Mouse (Mus musculus): ENCODE data around the gene Phldb2. TPM values are rescaled to one million over a fixed set of nuclear protein-coding genes. Genes with fewer than 3 reads are reported as not detected.

The Phldb2 gene
- total and polyA plus RNA-seq, 3 experiments: 0.04 TPM; not detected in 2

DNA sequence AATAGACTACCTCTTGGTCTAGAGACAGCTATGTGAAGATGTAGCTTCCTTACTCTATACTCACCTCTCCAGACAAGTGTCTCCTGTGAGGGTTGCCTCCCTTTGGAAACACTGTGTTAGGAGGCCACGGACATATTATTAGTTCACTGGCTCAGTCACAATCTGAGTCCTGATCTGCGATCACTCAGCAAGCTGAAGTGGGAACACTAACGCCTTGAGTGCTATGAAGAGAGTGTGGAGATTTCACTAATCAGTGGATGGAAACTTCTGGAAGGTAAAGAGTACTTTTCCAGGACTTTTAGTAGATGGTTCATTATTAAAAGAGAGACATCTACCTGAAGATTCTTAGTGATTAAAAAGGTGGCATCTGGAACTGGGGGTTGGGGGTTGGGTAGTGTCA, 54.9 kb downstream of the Phldb2 start:
- no peaks in the 10 kb centered on the region for H3K27me3 ChIP-seq (replicated peaks)
- no peaks in the 10 kb centered on the region for H3K4me1 ChIP-seq (ENCODE audit: control insufficient read depth in 1 of 2, insufficient read depth in 2 of 2)
- H3K27ac ChIP-seq (ENCODE audit: insufficient read depth, low read depth): no peak overlapping the region
- no peaks in the 10 kb centered on the region for H3K79me2 ChIP-seq (replicated peaks; ENCODE audit: control insufficient read depth, extremely low read depth, insufficient read depth, poor library complexity, severe bottlenecking)
- H3K4me2 ChIP-seq (ENCODE audit: insufficient read depth, low read depth, poor library complexity, severe bottlenecking): no peak overlapping the region
- H3K9me3 ChIP-seq (replicated peaks; ENCODE audit: low read length): no peaks in the 10 kb centered on the region
- no peak for DNase-seq (ENCODE audit: extremely low read depth)
- no peak for TF ChIP-seq BHLHE40 (IDR thresholded peaks at IDR 0.05; ENCODE audit: low read depth, low read length)
- TF ChIP-seq UBTF (IDR thresholded peaks at IDR 0.05; ENCODE audit: low read depth, low read length): no peak
- TF ChIP-seq IRF4 (IDR thresholded peaks at IDR 0.05; ENCODE audit: low read depth, low read length): no peak
- no peak for TF ChIP-seq MAFK (IDR thresholded peaks at IDR 0.05; ENCODE audit: insufficient replicate concordance, low read length)
- TF ChIP-seq TCF12 (IDR thresholded peaks at IDR 0.05; ENCODE audit: low read depth, low read length): no peak
- TF ChIP-seq POLR2AphosphoS2 (IDR thresholded peaks at IDR 0.05; ENCODE audit: low read depth, low read length): no peak
- TF ChIP-seq JUN (IDR thresholded peaks at IDR 0.05; ENCODE audit: insufficient read depth, low read depth, low read length): no peak
- TF ChIP-seq ZKSCAN1 (IDR thresholded peaks at IDR 0.05; ENCODE audit: borderline replicate concordance, low read depth, low read length): no peak
- TF ChIP-seq CTCF (conservative IDR thresholded peaks at IDR 0.05 in 1 of 2, IDR thresholded peaks at IDR 0.05 in 1 of 2; ENCODE audit: low read depth in 2 of 2, low read length in 2 of 2): no peak
- no peak for TF ChIP-seq EP300 (IDR thresholded peaks at IDR 0.05; ENCODE audit: low read length)
- TF ChIP-seq ZC3H11A (IDR thresholded peaks at IDR 0.05; ENCODE audit: low read depth, low read length): no peak
- dilution Hi-C loops (cut with MboI; ENCODE audit: extremely low pct_ligation_motif_present, extremely low pct_unique_long_range_greater_than_20kb, low sequenced_read_pairs) (no loop called here), in situ Hi-C loops (cut with MboI; ENCODE audit: low pct_ligation_motif_present, low pct_unique_long_range_greater_than_20kb, low sequenced_read_pairs) (no loop called here)
- no peak overlapping the region for H3K9ac ChIP-seq (ENCODE audit: insufficient read depth, low read depth)
- H3K36me3 ChIP-seq (replicated peaks in 1 of 2; ENCODE audit: control insufficient read depth in 1 of 2, insufficient read depth in 1 of 2, low read length in 1 of 2): no peaks in the 10 kb centered on the region
- no peak overlapping the region for H3K4me3 ChIP-seq (replicated peaks in 1 of 3; ENCODE audit: low read depth in 2 of 3, low read length in 2 of 3, poor library complexity in 1 of 3)

DNA sequence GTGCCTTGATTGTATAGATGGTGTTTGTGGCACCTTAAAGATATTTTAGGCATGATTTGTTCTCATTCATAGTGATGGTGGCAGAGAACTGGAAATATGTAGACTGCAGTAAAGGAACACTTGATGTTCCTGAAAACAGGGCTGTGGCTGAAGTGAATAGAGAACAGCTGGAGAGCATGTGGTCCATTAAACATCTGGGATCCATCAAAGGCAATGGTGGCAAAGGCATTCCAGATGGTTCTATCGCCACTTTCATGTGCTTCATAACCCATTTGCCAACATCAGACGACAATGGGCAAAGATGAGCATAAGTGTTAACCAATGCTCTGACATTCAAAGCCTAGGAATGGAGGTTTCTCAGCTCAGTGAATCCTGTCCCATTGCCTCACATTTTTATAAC, 56.8 kb downstream of the Phldb2 start:
- dilution Hi-C loops (cut with MboI; ENCODE audit: extremely low pct_ligation_motif_present, extremely low pct_unique_long_range_greater_than_20kb, low sequenced_read_pairs) (no loop called here), in situ Hi-C loops (cut with MboI; ENCODE audit: low pct_ligation_motif_present, low pct_unique_long_range_greater_than_20kb, low sequenced_read_pairs) (no loop called here)
- H3K9ac ChIP-seq (ENCODE audit: insufficient read depth, low read depth): no peak overlapping the region

DNA sequence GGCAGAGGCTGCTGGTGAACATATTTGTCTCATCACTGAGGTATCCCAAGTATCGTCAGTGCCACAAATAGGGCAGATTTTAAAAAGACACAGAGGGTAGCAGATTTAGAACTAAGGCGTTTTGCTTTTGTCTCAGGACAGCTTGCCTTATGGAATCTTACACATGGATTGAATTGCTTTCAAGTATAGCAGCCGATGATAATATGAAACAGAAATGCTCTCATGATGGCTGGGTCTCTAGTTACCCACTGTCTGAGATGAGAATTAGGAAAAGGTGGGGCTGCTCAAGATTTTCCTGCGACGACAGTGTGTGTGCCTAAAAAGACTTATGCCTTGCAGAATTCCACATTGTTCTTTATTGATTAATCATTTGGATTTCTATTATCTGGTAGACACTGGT, 58.4 kb downstream of the Phldb2 start:
- in situ Hi-C loops (cut with MboI; ENCODE audit: low pct_ligation_motif_present, low pct_unique_long_range_greater_than_20kb, low sequenced_read_pairs): no loop called here
- H3K4me3 ChIP-seq (replicated peaks in 1 of 3; ENCODE audit: low read depth in 2 of 3, low read length in 2 of 3, poor library complexity in 1 of 3): no peak overlapping the region
- H3K27ac ChIP-seq (ENCODE audit: insufficient read depth, low read depth): no peak overlapping the region
- DNase-seq (ENCODE audit: extremely low read depth): no peak
- no peaks in the 10 kb centered on the region for H3K79me2 ChIP-seq (replicated peaks; ENCODE audit: control insufficient read depth, extremely low read depth, insufficient read depth, poor library complexity, severe bottlenecking)
- no peak for TF ChIP-seq POLR2AphosphoS2 (IDR thresholded peaks at IDR 0.05; ENCODE audit: low read depth, low read length)
- no peak for TF ChIP-seq RAD21 (IDR thresholded peaks at IDR 0.05; ENCODE audit: low read depth, low read length)
- TF ChIP-seq JUND (conservative IDR thresholded peaks at IDR 0.05; ENCODE audit: low read depth, low read length): no peak
- TF ChIP-seq ZC3H11A (IDR thresholded peaks at IDR 0.05; ENCODE audit: low read depth, low read length): no peak
- TF ChIP-seq HCFC1 (IDR thresholded peaks at IDR 0.05; ENCODE audit: low read depth, low read length): no peak
- TF ChIP-seq POLR2A (IDR thresholded peaks at IDR 0.05; ENCODE audit: low read depth, low read length): no peak
- no peak for TF ChIP-seq UBTF (IDR thresholded peaks at IDR 0.05; ENCODE audit: low read depth, low read length)
- no peak for TF ChIP-seq NELFE (IDR thresholded peaks at IDR 0.05; ENCODE audit: low read depth, low read length)
- dilution Hi-C loops (cut with MboI; ENCODE audit: extremely low pct_ligation_motif_present, extremely low pct_unique_long_range_greater_than_20kb, low sequenced_read_pairs): no loop called here
- H3K36me3 ChIP-seq (replicated peaks in 1 of 2; ENCODE audit: control insufficient read depth in 1 of 2, insufficient read depth in 1 of 2, low read length in 1 of 2): no peaks in the 10 kb centered on the region
- H3K27me3 ChIP-seq (replicated peaks): no peaks in the 10 kb centered on the region
- peaks cover 0 to 6% of the 10 kb centered on the region in 2 experiments; a peak in 2 of 4 replicates for H3K4me1 ChIP-seq (ENCODE audit: control insufficient read depth in 1 of 2, insufficient read depth in 2 of 2)
- no peak overlapping the region for H3K9ac ChIP-seq (ENCODE audit: insufficient read depth, low read depth)
- no peaks in the 10 kb centered on the region for H3K9me3 ChIP-seq (replicated peaks; ENCODE audit: low read length)
- no peak overlapping the region for H3K4me2 ChIP-seq (ENCODE audit: insufficient read depth, low read depth, poor library complexity, severe bottlenecking)

More for the DNA sequence above, 56.8 kb downstream of the Phldb2 start:
- no peaks in the 10 kb centered on the region for H3K9me3 ChIP-seq (replicated peaks; ENCODE audit: low read length)
- no peak overlapping the region for H3K4me2 ChIP-seq (ENCODE audit: insufficient read depth, low read depth, poor library complexity, severe bottlenecking)
- no peaks in the 10 kb centered on the region for H3K36me3 ChIP-seq (replicated peaks in 1 of 2; ENCODE audit: control insufficient read depth in 1 of 2, insufficient read depth in 1 of 2, low read length in 1 of 2)
- TF ChIP-seq USF2 (conservative IDR thresholded peaks at IDR 0.05; ENCODE audit: low read depth, low read length) (no peak), UBTF (IDR thresholded peaks at IDR 0.05; ENCODE audit: low read depth, low read length) (no peak), NRF1 (IDR thresholded peaks at IDR 0.05; ENCODE audit: low read depth, low read length) (no peak)
- H3K27ac ChIP-seq (ENCODE audit: insufficient read depth, low read depth): no peak overlapping the region
- DNase-seq (ENCODE audit: extremely low read depth): no peak
- no peaks in the 10 kb centered on the region for H3K27me3 ChIP-seq (replicated peaks)
- H3K4me1 ChIP-seq (ENCODE audit: control insufficient read depth in 1 of 2, insufficient read depth in 2 of 2): no peaks in the 10 kb centered on the region
- H3K4me3 ChIP-seq (replicated peaks in 1 of 3; ENCODE audit: low read depth in 2 of 3, low read length in 2 of 3, poor library complexity in 1 of 3): no peak overlapping the region
- no peaks in the 10 kb centered on the region for H3K79me2 ChIP-seq (replicated peaks; ENCODE audit: control insufficient read depth, extremely low read depth, insufficient read depth, poor library complexity, severe bottlenecking)
